Comparison of ENCODE assay signal across 24 mouse cellular contexts in the genomic region with DNA sequence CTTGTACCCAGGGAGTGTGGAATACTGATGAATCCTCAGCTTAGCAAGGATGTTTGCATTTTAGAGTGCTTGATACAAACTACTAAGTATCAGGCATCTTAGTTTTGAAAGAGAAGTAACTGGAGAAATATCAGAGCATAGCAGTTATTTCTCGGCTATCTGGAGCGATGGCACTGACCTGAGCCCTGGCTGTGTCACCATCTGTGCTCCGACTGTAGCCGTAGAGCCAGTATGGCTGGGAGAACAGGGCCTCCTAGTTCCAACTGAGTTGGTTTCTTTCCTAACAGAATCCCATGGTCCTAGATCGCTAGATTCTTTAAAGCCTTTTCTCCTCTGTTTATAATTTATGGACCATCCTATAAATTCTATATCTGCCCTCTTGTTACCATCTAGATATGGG.
DNase-seq lines count a peak whose midpoint lies in the region; ATAC-seq and TF ChIP-seq lines count a peak whose summit lies in the region.
"Had no signal": no experiment of that assay in that cellular context is flagged by ENCODE, and none has a peak within 500 bp of the region (broad histone marks: within the 10 kb centered on the region; RNA-seq: fewer than 3 reads in every experiment).

No protein-coding gene starts in this region.

- TF ChIP-seq CTCF in liver, postnatal 0 days (IDR thresholded peaks at IDR 0.05; ENCODE audit: low read depth), result no peak
- TF ChIP-seq CTCF in lung, adult 2 months (IDR thresholded peaks at IDR 0.05; ENCODE audit: insufficient read depth, low read length), result no peak

- ATAC-seq in cerebellum, adult (ENCODE audit: insufficient number of reproducible peaks, low FRiP score, low TSS enrichment), result peak; percentile 100
- no peak for ATAC-seq in liver, postnatal 0 days
- ATAC-seq: CD4-positive, CD25-positive, alpha-beta regulatory T cell, adult 4 months; forebrain, embryonic 15.5 days; hindbrain, postnatal 0 days had no signal

- DNase-seq in cerebellum, postnatal 4 days (ENCODE audit: low spot score in 2 of 2), result no peak
- DNase-seq in cerebellum, adult 11-12 months, result peak; percentile 88
- DNase-seq in cerebellum, adult 9-10 months, result peak; percentile 91
- DNase-seq in cerebellum, postnatal 25 days, result peak; percentile 79 to 87
- no peak for DNase-seq in thymus, adult 18-20 months
- DNase-seq in liver, postnatal 0 days, result no peak
- DNase-seq in lung, adult 2 months, result no peak
- DNase-seq: adrenal gland, adult 8-10 months; adrenal gland, postnatal 36 days; B cell, adult 2 months; gastrocnemius, adult 2 months; gastrocnemius, postnatal 36 days; heart, adult 11 months; heart, postnatal 10 days; heart, postnatal 4 days; kidney, adult 11 months had no signal

- H3K4me1 ChIP-seq in liver, postnatal 0 days (ENCODE audit: insufficient read depth), result no peaks in the 10 kb centered on the region
- H3K4me1 ChIP-seq in lung, adult 2 months (ENCODE audit: control insufficient read depth, insufficient read depth, low read length), result no peaks in the 10 kb centered on the region
- H3K4me1 ChIP-seq: embryonic facial prominence, embryonic 12.5 days; heart, embryonic 10.5 days; hindbrain, embryonic 13.5 days had no signal

- WGBS in liver, postnatal 0 days (ENCODE audit: insufficient replicate concordance), result 81% methylated on average over 5 of the region's 5 CpGs
- 91% methylated on average over 5 of the region's 5 CpGs for WGBS in lung, adult 2 months

- H3K27me3 ChIP-seq in liver, postnatal 0 days (ENCODE audit: insufficient read depth, low read length), result no peaks in the 10 kb centered on the region
- H3K27me3 ChIP-seq: embryonic facial prominence, embryonic 12.5 days; forebrain, embryonic 15.5 days; hindbrain, embryonic 13.5 days had no signal

- no peak for TF ChIP-seq EP300 in liver, postnatal 0 days (IDR thresholded peaks at IDR 0.05; ENCODE audit: low read depth)

- no peaks in the 10 kb centered on the region for H3K36me3 ChIP-seq in liver, postnatal 0 days (replicated peaks; ENCODE audit: insufficient read depth, low read length)
- H3K36me3 ChIP-seq: embryonic facial prominence, embryonic 12.5 days; forebrain, embryonic 15.5 days; G1E; heart, embryonic 10.5 days; hindbrain, embryonic 13.5 days had no signal

- H3K9ac ChIP-seq in liver, postnatal 0 days (replicated peaks), result no peak overlapping the region
- H3K9ac ChIP-seq: embryonic facial prominence, embryonic 12.5 days; forebrain, embryonic 15.5 days; hindbrain, embryonic 13.5 days had no signal

- H3K4me3 ChIP-seq in liver, postnatal 0 days (ENCODE audit: low read depth, low read length), result no peak overlapping the region
- H3K4me3 ChIP-seq in lung, adult 2 months (replicated peaks; ENCODE audit: extremely low read depth, low read depth, low read length), result no peak overlapping the region
- H3K4me3 ChIP-seq: embryonic facial prominence, embryonic 12.5 days; forebrain, embryonic 15.5 days; gastrocnemius, adult 2 months; heart, embryonic 10.5 days; hindbrain, embryonic 13.5 days had no signal

- H3K9me3 ChIP-seq in liver, postnatal 0 days (ENCODE audit: low read length), result no peaks in the 10 kb centered on the region
- H3K9me3 ChIP-seq: embryonic facial prominence, embryonic 12.5 days; forebrain, embryonic 15.5 days; G1E; heart, embryonic 10.5 days; hindbrain, embryonic 13.5 days had no signal

- TF ChIP-seq POLR2A in lung, adult 2 months (IDR thresholded peaks at IDR 0.05; ENCODE audit: borderline replicate concordance, extremely low read depth, low read depth, low read length), result no peak

- no peak overlapping the region for H3K27ac ChIP-seq in liver, postnatal 0 days (ENCODE audit: low read depth)
- H3K27ac ChIP-seq: embryonic facial prominence, embryonic 12.5 days; forebrain, embryonic 15.5 days; gastrocnemius, adult 2 months; heart, embryonic 10.5 days; hindbrain, embryonic 13.5 days; hindbrain, postnatal 0 days had no signal

- no peak overlapping the region for H3K4me2 ChIP-seq in liver, postnatal 0 days (ENCODE audit: low read depth, low read length)
- H3K4me2 ChIP-seq: embryonic facial prominence, embryonic 12.5 days; forebrain, embryonic 15.5 days; hindbrain, embryonic 13.5 days had no signal

Comparison
In these comparisons a context has a peak if more than half of its experiments do, and no peak if none do; other contexts are left out.
1. DNase-seq: peak in cerebellum, adult 11-12 months (single experiment), cerebellum, adult 9-10 months (single experiment) and cerebellum, postnatal 25 days (2 of 2); none in cerebellum, postnatal 4 days (0 of 2), thymus, adult 18-20 months (0 of 2), liver, postnatal 0 days (single experiment) and lung, adult 2 months (single experiment).